Mouse (Mus musculus): ENCODE results near the gene Ten1. TPM values are rescaled to one million over a fixed set of nuclear protein-coding genes. Genes with fewer than 3 reads are reported as not detected.

Ten1 gene
- polyA plus RNA-seq, 1 experiment from 2014 or later, result 64.1 TPM

DNA sequence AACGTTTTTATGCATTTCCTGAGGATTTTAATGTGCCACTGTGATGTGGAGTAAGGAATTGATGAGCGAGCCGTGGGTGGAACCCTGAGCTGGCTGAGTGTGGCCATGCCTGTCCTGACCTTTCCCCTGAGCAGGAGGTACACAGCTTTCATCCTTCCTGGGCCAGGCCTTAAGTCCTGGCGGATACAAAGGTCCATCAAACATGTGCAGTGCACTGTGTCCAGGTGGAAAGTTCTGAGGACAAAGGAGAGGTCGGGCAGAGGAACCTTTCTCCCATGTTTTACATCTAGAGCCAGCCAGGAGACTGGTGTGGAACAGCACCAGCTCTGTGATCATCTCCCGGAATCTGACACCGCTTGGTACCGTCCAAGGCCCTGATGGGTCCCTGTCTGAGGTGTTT is 10.6 kb downstream of the Ten1 start:
- Histone ChIP-seq H3K9ac (no peak overlapping the region), H3K4me3 (ENCODE audit: low read depth, low read length) (no peak overlapping the region), H3K36me3 (ENCODE audit: insufficient read depth) (peaks cover 24% of the 10 kb centered on the region), H3K4me2 (no peak overlapping the region), H3K27me3 (ENCODE audit: insufficient read depth, low read length) (no peaks in the 10 kb centered on the region), H3K27ac (ENCODE audit: low read depth) (no peak overlapping the region), H3K9me3 (ENCODE audit: low read depth, low read length) (no peaks in the 10 kb centered on the region), H3K4me1 (ENCODE audit: insufficient read depth) (no peaks in the 10 kb centered on the region)
- ATAC-seq (ENCODE audit: insufficient read depth) (no peak), DNase-seq (no peak)
- 63% methylated on average over 8 of the region's 8 CpGs for WGBS
- TF ChIP-seq CTCF (IDR thresholded peaks at IDR 0.05; ENCODE audit: low read depth), result no peak

GRCm38 (mm10) chr11:116210696-116211095 is 12.0 kb downstream of the Ten1 start:
- TF ChIP-seq CTCF (IDR thresholded peaks at IDR 0.05; ENCODE audit: low read depth), result no peak
- no peak for ATAC-seq (ENCODE audit: insufficient read depth)
- no peak overlapping the region for H3K9ac ChIP-seq
- 60% methylated on average over 5 of the region's 5 CpGs for WGBS
- peaks cover 20% of the 10 kb centered on the region for H3K36me3 ChIP-seq (ENCODE audit: insufficient read depth)
- no peak overlapping the region for H3K4me3 ChIP-seq (ENCODE audit: low read depth, low read length)
- no peak for DNase-seq
- H3K9me3 ChIP-seq (ENCODE audit: low read depth, low read length), result no peaks in the 10 kb centered on the region
- H3K4me2 ChIP-seq, result no peak overlapping the region
- no peaks in the 10 kb centered on the region for H3K4me1 ChIP-seq (ENCODE audit: insufficient read depth)
- H3K27me3 ChIP-seq (ENCODE audit: insufficient read depth, low read length), result no peaks in the 10 kb centered on the region
- H3K27ac ChIP-seq (ENCODE audit: low read depth), result no peak overlapping the region

DNA sequence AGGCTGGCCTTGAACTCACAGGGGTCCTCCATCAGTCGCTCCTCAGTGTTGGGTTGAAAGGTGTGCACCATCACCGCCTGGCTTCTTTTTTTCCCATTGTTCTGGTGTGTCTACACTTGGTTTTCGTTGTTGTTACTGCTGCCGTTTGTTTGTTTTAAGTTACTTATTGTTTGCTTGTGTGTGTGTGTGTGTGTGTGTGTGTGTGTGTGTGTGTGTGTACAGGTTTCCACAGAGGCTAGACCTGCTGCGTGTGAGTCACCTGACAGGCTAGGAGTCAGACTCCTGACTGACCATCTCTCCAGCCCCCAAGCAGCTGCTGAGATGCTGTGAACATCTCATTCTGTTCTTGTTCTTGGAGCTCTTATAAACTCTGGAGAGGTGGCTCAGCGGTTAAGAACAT is 14.2 kb downstream of the Ten1 start:
- H3K4me1 ChIP-seq (ENCODE audit: insufficient read depth), result no peaks in the 10 kb centered on the region
- no peak overlapping the region for H3K27ac ChIP-seq (ENCODE audit: low read depth)
- DNase-seq (no peak), ATAC-seq (ENCODE audit: insufficient read depth) (no peak)
- H3K36me3 ChIP-seq (ENCODE audit: insufficient read depth), result 0 out of 2 replicates have a peak, but pooled peaks cover 4% of the 10 kb centered on the region
- no peak for TF ChIP-seq CTCF (IDR thresholded peaks at IDR 0.05; ENCODE audit: low read depth)
- no peaks in the 10 kb centered on the region for H3K9me3 ChIP-seq (ENCODE audit: low read depth, low read length)
- 79% methylated on average over 6 of the region's 6 CpGs for WGBS
- no peak overlapping the region for H3K9ac ChIP-seq
- H3K4me2 ChIP-seq, result no peak overlapping the region
- no peaks in the 10 kb centered on the region for H3K27me3 ChIP-seq (ENCODE audit: insufficient read depth, low read length)
- H3K4me3 ChIP-seq (ENCODE audit: low read depth, low read length), result no peak overlapping the region

DNA sequence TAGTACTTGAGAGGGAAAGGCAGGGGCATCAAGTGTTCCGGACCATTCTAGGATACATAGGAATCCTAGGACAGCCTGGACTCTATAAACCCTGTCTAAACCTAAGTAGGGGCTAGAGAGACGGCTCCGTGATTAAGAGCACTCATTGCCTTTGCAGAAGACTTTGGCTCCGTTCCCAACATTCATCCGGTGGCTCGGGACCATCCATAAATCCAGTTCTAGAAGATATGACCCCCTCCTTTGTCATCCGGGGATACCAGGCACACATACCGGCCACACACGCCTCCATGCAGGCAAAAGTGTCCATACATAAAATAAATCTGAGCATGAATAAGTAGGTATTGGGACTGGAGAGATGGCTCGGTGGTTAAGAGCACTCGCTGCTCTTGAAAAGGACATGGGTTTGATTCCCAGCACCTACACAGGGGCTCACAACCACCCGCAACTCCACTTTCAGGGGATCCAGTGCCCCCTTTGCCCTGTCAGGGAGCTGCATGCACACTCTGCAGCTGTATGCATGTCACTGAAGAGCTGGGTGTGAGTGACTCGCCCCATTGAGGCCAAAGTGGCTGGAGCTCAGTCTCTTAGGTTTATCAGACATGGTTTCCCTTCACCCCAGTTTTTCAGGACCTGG is 15.3 kb downstream of the Ten1 start:
- no peak overlapping the region for H3K9ac ChIP-seq

DNA sequence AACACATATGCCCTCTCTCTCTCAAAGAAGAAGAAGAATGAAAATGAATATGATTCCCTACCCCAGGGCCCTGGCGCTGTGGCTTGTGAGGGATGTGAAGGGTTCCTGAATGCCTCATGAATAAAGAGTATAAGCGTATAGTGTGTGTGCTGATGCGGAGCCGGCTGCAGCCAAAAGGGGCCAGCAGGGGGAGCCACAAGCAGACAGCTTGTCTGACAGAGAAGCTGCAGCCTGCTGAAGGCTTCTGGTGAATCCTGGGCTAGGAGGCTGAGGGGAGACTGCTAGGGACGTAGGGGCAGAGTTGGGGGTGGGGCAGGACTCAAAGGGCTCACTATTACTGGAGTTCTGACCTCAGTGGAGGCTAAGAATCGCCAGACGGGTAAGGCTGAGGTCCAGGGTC is 16.5 kb downstream of the Ten1 start:
- no peak for ATAC-seq (ENCODE audit: insufficient read depth)
- no peaks in the 10 kb centered on the region for H3K36me3 ChIP-seq (ENCODE audit: insufficient read depth)
- H3K9me3 ChIP-seq (ENCODE audit: low read depth, low read length), result no peaks in the 10 kb centered on the region
- no peak overlapping the region for H3K9ac ChIP-seq
- H3K4me3 ChIP-seq (ENCODE audit: low read depth, low read length), result no peak overlapping the region
- 73% methylated on average over 7 of the region's 7 CpGs for WGBS
- no peaks in the 10 kb centered on the region for H3K27me3 ChIP-seq (ENCODE audit: insufficient read depth, low read length)
- H3K27ac ChIP-seq (ENCODE audit: low read depth), result no peak overlapping the region
- no peak overlapping the region for H3K4me2 ChIP-seq
- peak; percentile 63 for TF ChIP-seq CTCF (IDR thresholded peaks at IDR 0.05; ENCODE audit: low read depth)
- DNase-seq, result peak; percentile 46
- peaks cover 11% of the 10 kb centered on the region for H3K4me1 ChIP-seq (ENCODE audit: insufficient read depth)

More for the DNA sequence above, 15.3 kb downstream of the Ten1 start:
- H3K36me3 ChIP-seq (ENCODE audit: insufficient read depth), result 0 out of 2 replicates have a peak, but pooled peaks cover 4% of the 10 kb centered on the region
- H3K4me1 ChIP-seq (ENCODE audit: insufficient read depth), result peaks cover 1% of the 10 kb centered on the region
- H3K4me2 ChIP-seq, result no peak overlapping the region
- no peak overlapping the region for H3K4me3 ChIP-seq (ENCODE audit: low read depth, low read length)
- TF ChIP-seq CTCF (IDR thresholded peaks at IDR 0.05; ENCODE audit: low read depth), result no peak
- peak; percentile 41 for DNase-seq
- WGBS, result 72% methylated on average over 13 of the region's 13 CpGs
- H3K27me3 ChIP-seq (ENCODE audit: insufficient read depth, low read length), result no peaks in the 10 kb centered on the region
- no peaks in the 10 kb centered on the region for H3K9me3 ChIP-seq (ENCODE audit: low read depth, low read length)
- ATAC-seq (ENCODE audit: insufficient read depth), result no peak
- H3K27ac ChIP-seq (ENCODE audit: low read depth), result no peak overlapping the region

DNA sequence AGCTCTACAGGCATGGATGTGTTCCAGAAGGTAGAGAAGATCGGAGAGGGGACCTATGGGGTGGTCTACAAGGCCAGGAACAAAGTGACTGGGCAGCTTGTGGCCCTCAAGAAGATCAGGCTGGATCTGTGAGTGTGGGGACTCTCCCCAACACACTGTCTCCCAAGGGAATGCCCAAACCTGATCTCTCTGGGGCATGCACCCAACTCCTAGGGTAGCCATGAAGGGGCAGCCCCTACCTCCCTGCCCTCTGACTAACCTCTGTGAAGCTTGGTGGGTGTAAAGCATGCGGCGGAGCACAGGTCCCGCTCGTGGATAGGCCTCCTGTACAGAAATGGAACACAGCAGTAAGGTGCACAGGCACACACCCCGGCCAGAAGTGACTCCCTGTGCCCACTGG is 17.3 kb downstream of the Ten1 start:
- no peak overlapping the region for H3K4me3 ChIP-seq (ENCODE audit: low read depth, low read length)
- WGBS, result 90% methylated on average over 6 of the region's 6 CpGs
- no peaks in the 10 kb centered on the region for H3K27me3 ChIP-seq (ENCODE audit: insufficient read depth, low read length)
- H3K27ac ChIP-seq (ENCODE audit: low read depth), result no peak overlapping the region
- no peak for TF ChIP-seq CTCF (IDR thresholded peaks at IDR 0.05; ENCODE audit: low read depth)
- H3K36me3 ChIP-seq (ENCODE audit: insufficient read depth), result no peaks in the 10 kb centered on the region
- peaks cover 11% of the 10 kb centered on the region for H3K4me1 ChIP-seq (ENCODE audit: insufficient read depth)
- no peak for ATAC-seq (ENCODE audit: insufficient read depth)
- H3K4me2 ChIP-seq, result no peak overlapping the region
- no peaks in the 10 kb centered on the region for H3K9me3 ChIP-seq (ENCODE audit: low read depth, low read length)
- DNase-seq, result no peak
- no peak overlapping the region for H3K9ac ChIP-seq

DNA sequence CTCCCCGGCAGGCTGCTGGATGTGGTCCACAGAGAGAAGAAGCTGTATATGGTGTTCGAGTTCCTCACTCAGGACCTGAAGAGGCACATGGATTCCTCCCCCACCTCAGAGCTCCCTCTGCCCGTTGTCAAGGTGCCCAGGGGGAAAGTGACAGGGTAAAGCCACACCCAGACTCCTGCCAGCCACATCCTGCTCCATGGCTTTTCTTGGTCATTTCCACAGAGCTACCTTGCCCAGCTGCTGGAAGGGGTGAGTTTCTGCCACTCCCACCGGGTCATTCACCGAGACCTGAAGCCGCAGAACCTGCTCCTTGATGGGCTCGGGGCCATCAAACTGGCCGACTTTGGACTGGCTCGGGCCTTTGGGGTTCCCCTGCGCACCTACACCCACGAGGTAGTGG is 17.9 kb downstream of the Ten1 start:
- Histone ChIP-seq H3K36me3 (ENCODE audit: insufficient read depth) (no peaks in the 10 kb centered on the region), H3K9ac (no peak overlapping the region), H3K4me1 (ENCODE audit: insufficient read depth) (peaks cover 11% of the 10 kb centered on the region), H3K4me2 (no peak overlapping the region), H3K27ac (ENCODE audit: low read depth) (no peak overlapping the region), H3K4me3 (ENCODE audit: low read depth, low read length) (no peak overlapping the region), H3K27me3 (ENCODE audit: insufficient read depth, low read length) (peaks cover 5% of the 10 kb centered on the region; the same call in 1 of the 2 replicates), H3K9me3 (ENCODE audit: low read depth, low read length) (peaks cover 1% of the 10 kb centered on the region; the same call in 1 of the 2 replicates)
- TF ChIP-seq CTCF (IDR thresholded peaks at IDR 0.05; ENCODE audit: low read depth), result no peak
- DNase-seq, result no peak
- 71% methylated on average over 11 of the region's 11 CpGs for WGBS
- ATAC-seq (ENCODE audit: insufficient read depth), result no peak

Measured in lung, embryonic 14.5 days (tissue).